Mouse (Mus musculus) G1E (cell line): ENCODE data around the gene Zfp780b.

ENCODE experiments used
- CTCF ChIP-seq: IDR thresholded peaks from 2 replicates; pipeline ENCODE4 v1.5.1; 2012; ENCODE audit warnings: low read depth, low read length, inconsistent platforms, mixed read lengths
- GATA1 ChIP-seq: IDR thresholded peaks from 2 replicates; pipeline ENCODE4 v1.6.1; 2012; ENCODE audit warnings: borderline replicate concordance, low read length, inconsistent platforms, mixed read lengths
- GATA2 ChIP-seq: IDR thresholded peaks from 2 replicates; pipeline ENCODE4 v1.6.1; 2012; ENCODE audit warnings: low read depth, low read length, inconsistent platforms, borderline replicate concordance
- POLR2AphosphoS5 ChIP-seq: IDR thresholded peaks from 2 replicates; pipeline ENCODE4 v1.6.1; 2012; ENCODE audit warnings: low read depth, low read length, inconsistent platforms; ENCODE audit not compliant: insufficient replicate concordance
- TAL1 ChIP-seq: conservative IDR thresholded peaks from 2 replicates; pipeline ENCODE4 v1.6.1; 2012; ENCODE audit warnings: low read depth, low read length, inconsistent platforms, mixed read lengths

DNA sequence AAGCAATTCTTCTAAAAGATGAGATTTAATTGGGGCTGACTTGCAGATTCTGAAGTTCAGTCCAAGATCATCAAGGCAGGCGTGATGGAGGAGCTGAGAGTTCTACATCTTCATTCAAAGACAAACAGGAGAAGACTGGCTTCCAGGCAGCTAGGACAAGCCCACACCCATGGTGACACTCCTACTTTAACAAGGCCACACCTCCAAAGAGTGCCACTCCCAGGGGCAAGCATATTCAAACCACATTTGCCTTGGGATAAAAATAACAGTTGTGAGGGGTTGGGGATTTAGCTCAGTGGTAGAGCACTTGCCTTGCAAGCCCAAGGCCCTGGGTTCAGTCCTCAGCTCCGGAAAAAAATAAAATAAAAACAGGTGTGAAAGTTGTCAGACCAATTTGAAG is 3.2 kb upstream of the Zfp780b start:
- TF ChIP-seq CTCF (no peak), POLR2AphosphoS5 (no peak), TAL1 (no peak), GATA1 (no peak), GATA2 (no peak)
